Mouse (Mus musculus): ENCODE measurements around the gene Sgsm1. TPM values are rescaled to one million over a fixed set of nuclear protein-coding genes. Genes with fewer than 3 reads are reported as not detected.

The Sgsm1 gene
- polyA plus RNA-seq, 1 experiment from 2014 or later = 2.0 TPM

- H3K4me2 ChIP-seq (ENCODE audit: low read depth, low read length) = no peak overlapping the region
- 28% methylated on average over 12 of the region's 12 CpGs for WGBS (ENCODE audit: insufficient replicate concordance)
- H3K9ac ChIP-seq (ENCODE audit: low read depth, low read length) = no peak overlapping the region
- no peak for ATAC-seq (ENCODE audit: low read depth)
- no peak overlapping the region for H3K27ac ChIP-seq (ENCODE audit: low read length)
- peaks cover 34% of the 10 kb centered on the region for H3K27me3 ChIP-seq (ENCODE audit: control insufficient read depth, insufficient read depth, low read depth, low read length)
- H3K9me3 ChIP-seq (replicated peaks; ENCODE audit: control insufficient read depth, low read length) = no peaks in the 10 kb centered on the region; the same call in 1 of the 2 replicates
- H3K4me1 ChIP-seq (ENCODE audit: control insufficient read depth, low read depth, low read length) = no peaks in the 10 kb centered on the region
- H3K4me3 ChIP-seq (ENCODE audit: low read depth, low read length) = no peak overlapping the region
- no peaks in the 10 kb centered on the region for H3K36me3 ChIP-seq (ENCODE audit: control insufficient read depth, insufficient read depth)
These were observed 21.7 kb upstream of the Sgsm1 start for GRCm38 (mm10) chr5:113332239-113332638.

GRCm38 (mm10) chr5:113330202-113330601 lies 19.6 kb upstream of the Sgsm1 start:
- no peak for ATAC-seq (ENCODE audit: low read depth)
- Histone ChIP-seq H3K27me3 (ENCODE audit: control insufficient read depth, insufficient read depth, low read depth, low read length) (peaks cover 15% of the 10 kb centered on the region), H3K4me3 (ENCODE audit: low read depth, low read length) (no peak overlapping the region), H3K9ac (ENCODE audit: low read depth, low read length) (no peak overlapping the region), H3K4me1 (ENCODE audit: control insufficient read depth, low read depth, low read length) (no peaks in the 10 kb centered on the region), H3K36me3 (ENCODE audit: control insufficient read depth, insufficient read depth) (no peaks in the 10 kb centered on the region), H3K4me2 (ENCODE audit: low read depth, low read length) (no peak overlapping the region), H3K9me3 (replicated peaks; ENCODE audit: control insufficient read depth, low read length) (no peaks in the 10 kb centered on the region; the same call in 1 of the 2 replicates), H3K27ac (ENCODE audit: low read length) (no peak overlapping the region)
- 54% methylated on average over 3 of the region's 3 CpGs for WGBS (ENCODE audit: insufficient replicate concordance)

- no peak overlapping the region for H3K27ac ChIP-seq (ENCODE audit: low read length)
- WGBS (ENCODE audit: insufficient replicate concordance) = 77% methylated on average over 8 of the region's 8 CpGs
- H3K27me3 ChIP-seq (ENCODE audit: control insufficient read depth, insufficient read depth, low read depth, low read length) = peaks cover 7% of the 10 kb centered on the region
- H3K9me3 ChIP-seq (replicated peaks; ENCODE audit: control insufficient read depth, low read length) = no peaks in the 10 kb centered on the region; the same call in 1 of the 2 replicates
- no peaks in the 10 kb centered on the region for H3K36me3 ChIP-seq (ENCODE audit: control insufficient read depth, insufficient read depth)
- no peak overlapping the region for H3K9ac ChIP-seq (ENCODE audit: low read depth, low read length)
- H3K4me2 ChIP-seq (ENCODE audit: low read depth, low read length) = no peak overlapping the region
- no peaks in the 10 kb centered on the region for H3K4me1 ChIP-seq (ENCODE audit: control insufficient read depth, low read depth, low read length)
- no peak for ATAC-seq (ENCODE audit: low read depth)
- H3K4me3 ChIP-seq (ENCODE audit: low read depth, low read length) = no peak overlapping the region
These were observed 18.9 kb upstream of the Sgsm1 start for GRCm38 (mm10) chr5:113329463-113329862.

- no peaks in the 10 kb centered on the region for H3K36me3 ChIP-seq (ENCODE audit: control insufficient read depth, insufficient read depth)
- peak overlapping the region; percentile 11; the same call in 1 of the 2 replicates for H3K4me3 ChIP-seq (ENCODE audit: low read depth, low read length)
- H3K27me3 ChIP-seq (ENCODE audit: control insufficient read depth, insufficient read depth, low read depth, low read length) = peaks cover 14% of the 10 kb centered on the region
- no peaks in the 10 kb centered on the region for H3K4me1 ChIP-seq (ENCODE audit: control insufficient read depth, low read depth, low read length)
- no peak overlapping the region for H3K9ac ChIP-seq (ENCODE audit: low read depth, low read length)
- no peak overlapping the region for H3K27ac ChIP-seq (ENCODE audit: low read length)
- no peak for ATAC-seq (ENCODE audit: low read depth)
- H3K4me2 ChIP-seq (ENCODE audit: low read depth, low read length) = peak overlapping the region; percentile 27; the same call in 1 of the 2 replicates
- no peaks in the 10 kb centered on the region; the same call in 1 of the 2 replicates for H3K9me3 ChIP-seq (replicated peaks; ENCODE audit: control insufficient read depth, low read length)
- 5% methylated on average over 38 of the region's 38 CpGs for WGBS (ENCODE audit: insufficient replicate concordance)
These were observed 13.4 kb upstream of the Sgsm1 start for GRCm38 (mm10) chr5:113323784-113324638.

- 3% methylated on average over 24 of the region's 24 CpGs for WGBS (ENCODE audit: insufficient replicate concordance)
- Histone ChIP-seq H3K27ac (ENCODE audit: low read length) (no peak overlapping the region), H3K9me3 (replicated peaks; ENCODE audit: control insufficient read depth, low read length) (no peaks in the 10 kb centered on the region), H3K36me3 (ENCODE audit: control insufficient read depth, insufficient read depth) (no peaks in the 10 kb centered on the region), H3K9ac (ENCODE audit: low read depth, low read length) (no peak overlapping the region), H3K4me1 (ENCODE audit: control insufficient read depth, low read depth, low read length) (no peaks in the 10 kb centered on the region), H3K4me2 (ENCODE audit: low read depth, low read length) (no peak overlapping the region), H3K27me3 (ENCODE audit: control insufficient read depth, insufficient read depth, low read depth, low read length) (peaks cover 15% of the 10 kb centered on the region; the same call in 1 of the 2 replicates), H3K4me3 (ENCODE audit: low read depth, low read length) (no peak overlapping the region)
- no peak for ATAC-seq (ENCODE audit: low read depth)
These were observed 3.4 kb upstream of the Sgsm1 start for GRCm38 (mm10) chr5:113313998-113314397.

GRCm38 (mm10) chr5:113309491-113310376 lies 852 bp downstream of the Sgsm1 start:
- peaks cover 20% of the 10 kb centered on the region for H3K27me3 ChIP-seq (ENCODE audit: control insufficient read depth, insufficient read depth, low read depth, low read length)
- no peak overlapping the region for H3K27ac ChIP-seq (ENCODE audit: low read length)
- no peak overlapping the region for H3K9ac ChIP-seq (ENCODE audit: low read depth, low read length)
- peak overlapping the region; percentile 32 for H3K4me3 ChIP-seq (ENCODE audit: low read depth, low read length)
- no peaks in the 10 kb centered on the region for H3K4me1 ChIP-seq (ENCODE audit: control insufficient read depth, low read depth, low read length)
- H3K36me3 ChIP-seq (ENCODE audit: control insufficient read depth, insufficient read depth) = no peaks in the 10 kb centered on the region
- H3K9me3 ChIP-seq (replicated peaks; ENCODE audit: control insufficient read depth, low read length) = no peaks in the 10 kb centered on the region
- WGBS (ENCODE audit: insufficient replicate concordance) = 53% methylated on average over 22 of the region's 22 CpGs
- peak overlapping the region; percentile 48 for H3K4me2 ChIP-seq (ENCODE audit: low read depth, low read length)
- ATAC-seq (ENCODE audit: low read depth) = no peak

- Histone ChIP-seq H3K4me1 (ENCODE audit: control insufficient read depth, low read depth, low read length) (no peaks in the 10 kb centered on the region), H3K9me3 (replicated peaks; ENCODE audit: control insufficient read depth, low read length) (no peaks in the 10 kb centered on the region), H3K36me3 (ENCODE audit: control insufficient read depth, insufficient read depth) (no peaks in the 10 kb centered on the region), H3K4me2 (ENCODE audit: low read depth, low read length) (no peak overlapping the region), H3K9ac (ENCODE audit: low read depth, low read length) (no peak overlapping the region), H3K27me3 (ENCODE audit: control insufficient read depth, insufficient read depth, low read depth, low read length) (peaks cover 17% of the 10 kb centered on the region), H3K4me3 (ENCODE audit: low read depth, low read length) (no peak overlapping the region), H3K27ac (ENCODE audit: low read length) (no peak overlapping the region)
- no peak for ATAC-seq (ENCODE audit: low read depth)
- WGBS (ENCODE audit: insufficient replicate concordance) = 11% methylated on average over 25 of the region's 25 CpGs
These were observed 3.7 kb downstream of the Sgsm1 start for GRCm38 (mm10) chr5:113306750-113307477.

GRCm38 (mm10) chr5:113304527-113304926 lies 6.1 kb downstream of the Sgsm1 start:
- Histone ChIP-seq H3K4me3 (ENCODE audit: low read depth, low read length) (no peak overlapping the region), H3K27me3 (ENCODE audit: control insufficient read depth, insufficient read depth, low read depth, low read length) (peaks cover 9% of the 10 kb centered on the region), H3K36me3 (ENCODE audit: control insufficient read depth, insufficient read depth) (no peaks in the 10 kb centered on the region), H3K9ac (ENCODE audit: low read depth, low read length) (no peak overlapping the region), H3K4me2 (ENCODE audit: low read depth, low read length) (no peak overlapping the region), H3K27ac (ENCODE audit: low read length) (no peak overlapping the region), H3K9me3 (replicated peaks; ENCODE audit: control insufficient read depth, low read length) (no peaks in the 10 kb centered on the region), H3K4me1 (ENCODE audit: control insufficient read depth, low read depth, low read length) (no peaks in the 10 kb centered on the region)
- WGBS (ENCODE audit: insufficient replicate concordance) = 82% methylated on average over 5 of the region's 5 CpGs
- ATAC-seq (ENCODE audit: low read depth) = no peak
